Mouse (Mus musculus) ES-Bruce4 (cell line): ENCODE measurements at regions not wholly inside any gene's neighbourhood (a gene's known extent, or its start where the extent isn't known, plus 50 kb on each side); places are given as distances from the start of the nearest gene placed in this dataset.

Experiments used
- H3K27ac ChIP-seq: 2 replicates; pipeline ENCODE4 v1.5.1; 2012; ENCODE audit warnings: low read length, inconsistent platforms; ENCODE audit not compliant: insufficient read depth
- H3K27me3 ChIP-seq: 2 replicates; pipeline ENCODE4 v1.6.1; 2012; ENCODE audit warnings: mild to moderate bottlenecking, low read length, inconsistent platforms; ENCODE audit not compliant: control insufficient read depth, poor library complexity, insufficient read depth, severe bottlenecking
- H3K36me3 ChIP-seq: 2 replicates; pipeline ENCODE4 v1.6.1; 2012; ENCODE audit warnings: inconsistent platforms, mild to moderate bottlenecking, low read length, moderate library complexity; ENCODE audit not compliant: control insufficient read depth, poor library complexity, insufficient read depth, severe bottlenecking
- H3K4me1 ChIP-seq: one replicate; pipeline ENCODE4 v1.8.1; 2011; ENCODE audit warnings: low read length; ENCODE audit not compliant: control insufficient read depth, insufficient read depth
- H3K4me3 ChIP-seq: 2 replicates; pipeline ENCODE4 v1.5.1; 2011; ENCODE audit warnings: low read depth, mild to moderate bottlenecking, low read length
- H3K9ac ChIP-seq: 2 replicates; pipeline ENCODE4 v1.6.1; 2012; ENCODE audit warnings: low read depth, mild to moderate bottlenecking, inconsistent platforms; ENCODE audit not compliant: poor library complexity, severe bottlenecking
- H3K9me3 ChIP-seq: replicated peaks from 2 replicates; pipeline ENCODE4 v1.6.1; 2012; ENCODE audit warnings: mild to moderate bottlenecking, low read length, inconsistent platforms; ENCODE audit not compliant: control insufficient read depth, poor library complexity, insufficient read depth, severe bottlenecking
- CTCF ChIP-seq: IDR thresholded peaks from one replicate; pipeline ENCODE4 v1.8.1; 2011; ENCODE audit warnings: low read depth, low read length
- EP300 ChIP-seq: IDR thresholded peaks from 2 replicates; pipeline ENCODE4 v1.6.1; 2011; ENCODE audit warnings: low read depth, low read length; ENCODE audit not compliant: insufficient read depth
- POLR2A ChIP-seq: IDR thresholded peaks from one replicate; pipeline ENCODE4 v1.8.1; 2011; ENCODE audit warnings: low read length; ENCODE audit not compliant: insufficient read depth

- Histone ChIP-seq H3K4me3 (peak overlapping the region; percentile 19), H3K27me3 (no peaks in the 10 kb centered on the region), H3K9me3 (no peaks in the 10 kb centered on the region), H3K36me3 (no peaks in the 10 kb centered on the region), H3K27ac (peak overlapping the region; percentile 71), H3K9ac (no peak overlapping the region), H3K4me1 (peaks cover 6% of the 10 kb centered on the region)
- 0 out of 2 replicates have a peak, but pooled peaks have one; percentile 33 for TF ChIP-seq EP300
- no peak for TF ChIP-seq CTCF
- no peak for TF ChIP-seq POLR2A
These were observed 81.2 kb downstream of the Mrm1 start for GRCm38 (mm10) chr11:84738128-84738527.

DNA sequence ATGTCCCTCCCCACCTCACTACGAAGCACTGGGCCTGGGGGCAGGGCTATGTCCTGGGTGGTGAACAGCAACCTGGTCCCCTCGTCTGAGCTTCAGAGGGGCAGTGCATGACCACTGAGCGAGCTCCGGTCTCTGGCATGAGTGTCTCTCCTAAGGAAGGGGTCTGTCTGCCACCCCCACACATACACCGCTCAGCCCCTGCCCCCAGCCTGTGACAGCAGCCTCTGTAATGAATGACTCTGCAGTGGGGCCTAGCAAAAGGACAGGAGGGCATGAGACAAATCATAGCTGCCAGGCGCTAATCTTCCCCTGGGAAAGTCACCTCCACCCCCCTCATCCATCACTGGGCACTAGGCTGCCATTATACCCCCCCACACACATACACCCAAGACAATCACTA is 87.4 kb downstream of the Mrm1 start:
- H3K36me3 ChIP-seq, result no peaks in the 10 kb centered on the region
- H3K27me3 ChIP-seq, result no peaks in the 10 kb centered on the region
- H3K4me3 ChIP-seq, result no peak overlapping the region
- no peak overlapping the region for H3K27ac ChIP-seq
- no peak for TF ChIP-seq CTCF
- no peak for TF ChIP-seq EP300
- TF ChIP-seq POLR2A, result no peak
- no peaks in the 10 kb centered on the region for H3K4me1 ChIP-seq
- H3K9me3 ChIP-seq, result no peaks in the 10 kb centered on the region
- no peak overlapping the region for H3K9ac ChIP-seq

GRCm38 (mm10) chr11:84730218-84730617 is 89.1 kb downstream of the Mrm1 start:
- TF ChIP-seq EP300 (no peak), CTCF (no peak), POLR2A (no peak)
- H3K27me3 ChIP-seq, result no peaks in the 10 kb centered on the region
- H3K4me3 ChIP-seq, result no peak overlapping the region
- no peaks in the 10 kb centered on the region for H3K9me3 ChIP-seq
- no peak overlapping the region for H3K9ac ChIP-seq
- no peaks in the 10 kb centered on the region for H3K4me1 ChIP-seq
- H3K36me3 ChIP-seq, result no peaks in the 10 kb centered on the region
- no peak overlapping the region for H3K27ac ChIP-seq

GRCm38 (mm10) chr11:84729189-84729588 is 90.1 kb downstream of the Mrm1 start:
- Histone ChIP-seq H3K4me1 (no peaks in the 10 kb centered on the region), H3K9me3 (no peaks in the 10 kb centered on the region), H3K9ac (no peak overlapping the region), H3K36me3 (no peaks in the 10 kb centered on the region), H3K27me3 (no peaks in the 10 kb centered on the region), H3K4me3 (no peak overlapping the region), H3K27ac (no peak overlapping the region)
- no peak for TF ChIP-seq POLR2A
- no peak for TF ChIP-seq EP300
- no peak for TF ChIP-seq CTCF

DNA sequence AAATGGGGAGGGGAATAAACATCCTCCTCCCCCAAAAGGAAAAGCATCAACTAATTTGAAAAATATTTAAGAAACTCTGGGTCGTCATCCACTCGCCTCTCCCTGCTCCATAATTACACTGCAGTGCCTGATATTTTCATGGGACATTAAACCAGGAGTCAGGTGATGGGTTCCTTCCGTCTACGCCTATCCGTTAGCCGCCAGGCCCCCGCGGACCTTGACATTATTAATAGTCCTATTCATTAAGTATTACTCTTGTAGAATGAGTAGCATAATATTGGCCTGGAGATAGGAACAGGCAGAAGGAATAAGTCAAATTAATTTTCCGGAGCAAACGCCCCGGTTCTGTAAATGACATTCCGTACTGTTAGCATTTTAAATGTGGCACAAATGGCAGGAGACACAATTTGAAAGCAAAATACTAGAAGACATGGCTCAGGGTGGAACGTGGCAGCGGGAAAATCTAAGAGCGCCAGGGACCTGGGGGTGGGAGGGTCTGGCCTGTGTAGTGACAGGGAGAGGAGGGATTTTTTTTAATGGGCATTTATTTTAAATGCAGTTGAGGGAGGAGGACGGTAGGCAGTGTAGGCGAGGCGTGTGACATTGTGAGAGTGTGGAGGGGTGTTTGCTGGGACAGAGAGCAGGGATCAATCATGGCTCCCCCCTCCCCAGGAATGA is 93.2 kb downstream of the Mrm1 start:
- Histone ChIP-seq H3K27ac (no peak overlapping the region), H3K27me3 (no peaks in the 10 kb centered on the region), H3K9ac (no peak overlapping the region), H3K4me1 (no peaks in the 10 kb centered on the region), H3K4me3 (no peak overlapping the region), H3K9me3 (no peaks in the 10 kb centered on the region), H3K36me3 (no peaks in the 10 kb centered on the region)
- TF ChIP-seq POLR2A (no peak), CTCF (no peak), EP300 (no peak)

GRCm38 (mm10) chr11:84725177-84725792 is 94.0 kb downstream of the Mrm1 start:
- no peak for TF ChIP-seq EP300
- no peak for TF ChIP-seq CTCF
- no peak for TF ChIP-seq POLR2A
- H3K36me3 ChIP-seq, result no peaks in the 10 kb centered on the region
- no peaks in the 10 kb centered on the region for H3K27me3 ChIP-seq

More at GRCm38 (mm10) chr11:84725177-84725792, 94.0 kb downstream of the Mrm1 start:
- Histone ChIP-seq H3K9ac (no peak overlapping the region), H3K9me3 (no peaks in the 10 kb centered on the region), H3K4me1 (no peaks in the 10 kb centered on the region), H3K4me3 (no peak overlapping the region), H3K27ac (no peak overlapping the region)
